Mouse (Mus musculus) R1 (cell line): ENCODE measurements around the gene Mboat2.

Experiments used
- DNase-seq: peaks from one replicate; pipeline ENCODE4 v3.0.0-alpha.2; 2018; ENCODE audit warnings: low read depth, low spot score

Gene Mboat2

GRCm38 (mm10) chr12:24898226-24898625, 67.5 kb downstream of the Mboat2 start:
- no peak for DNase-seq

GRCm38 (mm10) chr12:24899636-24900035, 69.0 kb downstream of the Mboat2 start:
- DNase-seq, result no peak

GRCm38 (mm10) chr12:24902736-24903135, 72.1 kb downstream of the Mboat2 start:
- no peak for DNase-seq

- no peak for DNase-seq
Observed at GRCm38 (mm10) chr12:24907894-24908293, 77.2 kb downstream of the Mboat2 start.

GRCm38 (mm10) chr12:24909679-24910078, 79.0 kb downstream of the Mboat2 start:
- no peak for DNase-seq

DNA sequence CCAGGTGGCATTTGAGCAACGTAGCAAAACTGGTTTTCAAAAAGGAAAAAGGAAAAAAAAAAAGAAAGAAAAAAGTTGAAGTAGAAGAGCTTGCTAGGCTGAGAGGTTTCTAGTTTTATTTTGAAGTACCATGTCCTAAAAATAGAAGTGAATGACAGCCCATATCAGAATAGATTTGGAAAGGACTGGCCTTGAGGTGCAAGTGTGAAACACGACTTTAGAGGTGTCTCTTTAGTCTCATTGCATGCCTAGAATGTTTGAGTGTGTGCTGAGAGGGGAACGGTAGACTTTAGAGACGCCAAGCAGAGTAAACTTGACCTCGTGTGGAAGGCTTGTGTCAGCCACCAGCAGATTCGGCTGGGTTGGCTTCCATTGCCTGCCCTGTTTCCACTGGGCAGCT, 81.5 kb downstream of the Mboat2 start:
- no peak for DNase-seq

GRCm38 (mm10) chr12:24912876-24913275, 82.2 kb downstream of the Mboat2 start:
- no peak for DNase-seq

- DNase-seq, result no peak
Observed at GRCm38 (mm10) chr12:24918575-24919262, 88.0 kb downstream of the Mboat2 start.

DNA sequence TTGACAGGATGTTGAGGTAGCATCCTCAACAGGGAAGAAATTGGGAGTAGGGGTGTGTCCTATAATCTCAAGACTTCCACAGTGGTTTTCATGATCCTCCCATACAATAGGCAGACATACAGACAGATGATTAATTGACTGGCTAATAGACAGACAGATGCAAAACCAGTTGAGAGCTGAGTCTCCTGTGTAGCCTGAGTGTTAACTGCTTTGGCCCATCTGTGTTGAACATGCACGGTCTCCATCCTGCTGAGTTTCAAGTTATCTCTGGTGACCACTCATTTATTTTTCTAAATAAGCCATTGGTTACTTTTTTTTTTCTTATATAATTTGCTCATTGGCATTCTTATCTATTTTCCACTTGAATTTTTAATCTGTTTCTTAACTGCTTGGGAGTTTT, 90.2 kb downstream of the Mboat2 start:
- DNase-seq, result no peak

GRCm38 (mm10) chr12:24924003-24924402, 93.3 kb downstream of the Mboat2 start:
- DNase-seq, result no peak

- no peak for DNase-seq
Observed at GRCm38 (mm10) chr12:24925276-24925675, 94.6 kb downstream of the Mboat2 start.

- DNase-seq, result no peak
Observed at GRCm38 (mm10) chr12:24925684-24926083, 95.0 kb downstream of the Mboat2 start.

DNA sequence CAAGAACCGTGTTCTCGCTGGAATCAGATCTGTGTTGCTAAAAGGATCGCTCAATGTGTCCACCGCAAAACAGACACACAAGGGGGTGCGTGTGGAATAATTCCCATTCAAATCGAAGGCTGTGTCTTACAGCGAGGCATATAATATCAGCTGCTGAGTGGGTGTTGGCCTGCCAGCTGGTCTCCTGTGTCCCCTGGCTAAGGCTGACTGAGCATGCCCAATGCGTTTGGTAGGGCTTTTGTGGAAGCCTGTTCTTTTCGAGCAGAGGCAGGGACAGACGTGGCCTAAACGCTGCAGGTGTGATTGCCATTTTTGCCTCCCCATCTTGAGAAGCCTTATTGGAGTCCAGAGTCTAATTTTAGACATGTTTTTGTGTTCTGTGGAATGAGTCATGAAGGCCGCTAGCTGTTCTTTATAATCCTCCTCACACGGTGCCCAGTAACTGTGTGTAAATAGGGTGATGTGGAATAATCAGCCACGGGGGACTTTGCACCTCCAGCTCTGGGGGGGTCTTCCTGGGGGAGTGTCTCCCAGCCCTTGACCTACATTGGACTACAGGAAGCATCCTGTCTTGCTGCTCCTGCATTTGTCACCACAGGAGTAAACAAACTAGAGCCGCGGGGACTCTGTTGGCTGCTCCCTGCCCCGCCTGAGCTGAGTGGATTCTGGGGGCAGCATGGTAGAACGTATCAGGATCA, 97.5 kb downstream of the Mboat2 start:
- peak; percentile 32 for DNase-seq

DNA sequence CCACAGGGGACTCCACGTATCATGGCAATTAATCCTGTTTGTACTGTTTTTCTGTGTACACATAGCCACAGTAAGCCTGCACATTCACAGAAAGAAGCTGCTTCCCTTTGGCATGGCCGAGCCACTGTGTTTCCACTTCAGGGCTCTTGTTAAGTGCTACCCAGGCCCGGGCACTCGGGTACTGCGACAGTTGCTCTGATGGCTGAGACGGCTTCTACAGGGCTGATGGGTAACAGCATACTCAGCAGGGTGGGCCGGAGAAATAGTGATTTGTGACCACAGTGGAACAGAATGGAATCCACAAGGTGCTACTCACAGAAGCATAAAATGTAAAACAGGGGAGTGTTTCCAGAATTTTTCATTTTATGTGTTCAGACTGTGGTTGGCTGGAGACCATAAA, 98.4 kb downstream of the Mboat2 start:
- no peak for DNase-seq

DNA sequence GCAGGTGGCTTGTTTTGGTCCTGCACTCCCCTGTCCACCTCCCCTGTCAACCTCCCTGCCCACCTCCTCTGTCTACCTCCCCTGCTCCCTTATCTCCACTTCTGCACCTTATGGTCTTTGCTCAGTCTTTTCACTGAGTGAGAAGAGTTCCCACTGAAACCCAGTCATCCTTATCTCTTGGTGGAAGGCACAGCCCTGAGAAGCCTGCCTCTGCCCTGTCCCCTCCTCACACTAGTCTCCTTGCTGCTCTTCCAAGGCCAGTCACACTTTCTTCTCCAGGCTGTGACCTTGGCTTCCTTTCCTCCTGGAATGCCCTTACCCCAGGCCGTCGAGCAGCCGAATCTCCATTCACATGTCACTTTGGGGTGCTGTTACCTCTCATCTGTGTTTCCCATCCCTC, 100.1 kb downstream of the Mboat2 start:
- DNase-seq, result no peak

GRCm38 (mm10) chr12:24932120-24932519, 101.4 kb downstream of the Mboat2 start:
- no peak for DNase-seq

- DNase-seq, result peak; percentile 23
Observed at GRCm38 (mm10) chr12:24933206-24933775, 102.6 kb downstream of the Mboat2 start.

DNA sequence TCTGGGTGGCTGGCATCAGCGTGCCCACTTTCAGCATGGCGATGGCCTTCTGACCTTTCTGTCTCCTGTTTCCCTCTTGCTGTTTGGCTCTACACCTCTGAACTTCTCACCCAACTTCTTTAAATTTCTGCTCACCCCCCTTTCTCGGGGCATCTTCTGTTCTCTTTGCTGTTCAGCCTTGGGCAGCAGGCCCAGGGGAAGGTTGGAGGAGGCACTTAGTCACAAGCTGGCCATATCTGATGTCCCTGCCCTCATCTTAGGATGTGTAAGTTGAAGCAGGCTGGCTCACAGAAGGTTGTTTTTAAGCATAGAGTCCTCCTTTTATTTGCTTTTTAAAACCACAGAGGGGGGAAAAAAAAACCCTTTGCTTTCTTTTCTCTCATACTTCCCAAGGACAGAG, 103.3 kb downstream of the Mboat2 start:
- DNase-seq, result no peak

DNA sequence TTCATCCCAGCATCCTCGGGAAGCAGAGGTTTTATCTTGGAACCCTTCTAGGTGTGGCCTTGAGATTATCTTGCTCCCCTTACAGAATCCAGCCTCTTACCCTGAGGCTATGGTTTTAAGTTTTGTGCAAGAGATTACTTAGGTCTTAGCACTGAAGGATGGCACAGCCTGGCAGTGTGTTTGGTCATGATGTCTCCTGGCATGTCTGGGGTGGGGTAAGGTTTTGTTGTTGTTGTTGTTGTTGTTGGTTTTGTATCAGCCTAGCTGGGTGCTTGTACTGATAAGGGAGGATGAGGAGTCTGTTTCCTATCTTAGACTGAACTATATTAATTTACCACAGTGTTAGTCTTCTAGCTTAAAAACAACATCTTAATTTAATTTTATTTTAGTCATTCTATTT, 105.6 kb downstream of the Mboat2 start:
- DNase-seq, result no peak

DNA sequence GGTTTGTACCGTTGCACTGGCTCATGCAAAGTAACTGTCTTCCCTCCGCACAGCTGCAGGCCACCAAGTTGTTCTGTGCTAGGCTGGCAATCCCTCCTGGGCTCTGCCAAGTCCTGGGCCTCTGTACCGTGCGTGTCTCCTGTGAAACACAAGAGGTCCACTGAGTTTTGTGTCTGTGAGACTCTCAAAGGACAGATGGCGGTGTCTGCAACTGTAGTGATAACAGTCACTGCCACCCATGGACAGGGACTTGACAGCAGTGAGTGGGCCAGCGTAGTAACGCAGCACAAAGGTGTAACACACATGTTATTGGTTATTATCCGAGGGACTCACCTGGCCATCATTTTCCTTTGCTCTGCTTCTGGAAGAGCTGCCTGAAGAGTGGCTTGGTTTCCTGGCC, 108.7 kb downstream of the Mboat2 start:
- no peak for DNase-seq

GRCm38 (mm10) chr12:24942619-24943287, 112.1 kb downstream of the Mboat2 start:
- DNase-seq, result no peak

DNA sequence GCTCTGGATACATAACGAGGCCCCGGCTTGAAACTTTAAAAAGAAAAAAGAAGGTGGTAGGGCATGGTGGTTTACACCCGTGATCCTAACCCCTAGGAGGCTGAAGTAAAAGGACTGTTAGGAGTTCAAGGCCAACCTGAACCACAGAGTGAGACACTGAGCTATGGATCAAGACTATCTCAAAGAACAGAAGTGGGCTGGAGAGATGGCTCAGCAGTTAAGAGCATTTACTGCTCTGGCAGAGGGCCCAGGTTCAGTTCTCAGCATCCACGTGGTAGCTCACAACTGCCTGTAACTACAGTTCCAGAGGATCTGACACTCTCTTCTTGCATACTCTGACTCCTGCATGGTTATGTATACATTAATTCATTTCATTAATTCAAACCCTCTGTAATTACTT, 112.7 kb downstream of the Mboat2 start:
- no peak for DNase-seq

DNA sequence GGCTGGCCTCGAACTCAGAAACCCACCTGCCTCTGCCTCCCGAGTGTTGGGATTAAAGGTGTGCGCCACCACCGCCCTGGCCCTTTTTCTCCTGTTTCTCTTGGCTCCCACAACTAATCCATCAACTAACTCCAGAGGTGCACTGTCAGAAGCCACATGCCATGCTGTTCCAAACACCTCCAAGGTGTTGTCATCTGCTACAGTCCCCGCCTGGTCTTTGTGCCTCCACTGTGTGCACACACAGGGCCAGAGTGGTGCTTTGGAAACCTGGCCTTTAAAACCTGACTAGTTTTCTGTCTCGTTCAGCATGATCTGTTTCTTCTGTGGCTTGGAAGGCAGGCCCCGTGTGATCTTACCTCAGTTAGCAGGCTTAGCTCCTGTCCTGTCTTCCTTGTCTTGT, 113.9 kb downstream of the Mboat2 start:
- DNase-seq, result no peak
